Mouse (Mus musculus): ENCODE measurements at regions not wholly inside any gene's neighbourhood (a gene's known extent, or its start where the extent isn't known, plus 50 kb on each side); places are given as distances from the start of the nearest gene placed in this dataset.

DNA sequence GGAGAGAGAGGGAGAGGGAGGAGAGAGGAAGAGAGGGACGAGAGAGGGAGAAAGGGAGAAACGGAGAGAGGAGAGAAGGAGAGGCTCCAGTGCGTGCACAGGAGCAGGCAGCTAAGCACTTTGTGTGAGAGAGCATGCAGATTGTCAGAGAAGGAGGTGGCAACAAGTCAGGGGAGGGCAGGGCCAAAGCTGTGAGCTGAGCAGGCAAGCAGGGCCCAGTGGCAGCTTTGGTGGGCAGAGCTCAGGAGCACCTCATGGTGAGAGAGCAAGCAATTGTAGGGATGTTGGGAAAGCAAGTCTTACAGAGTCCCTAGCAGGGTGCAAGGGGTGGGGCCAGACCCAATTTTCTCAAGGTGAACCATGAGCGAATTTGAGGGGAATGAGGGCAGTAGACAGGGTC lies 234.3 kb upstream of the Hey2 start:
- TF ChIP-seq CTCF (IDR thresholded peaks at IDR 0.05) (no peak), EP300 (IDR thresholded peaks at IDR 0.05) (no peak)
